Comparison of ENCODE assay signal across 8 mouse cellular contexts in genomic region chr9:96478071-96478888, GRCm38 (mm10). TPM values are rescaled to one million over a fixed set of nuclear protein-coding genes. Genes with fewer than 3 reads are reported as not detected.
DNase-seq lines count a peak whose midpoint lies in the region; ATAC-seq and TF ChIP-seq lines count a peak whose summit lies in the region.

Gene Rnf7, minus strand, starts transcription at chr9:96478675.

- WGBS in forebrain, embryonic 10.5 days: under 1% methylated on average over 74 of the region's 74 CpGs
- under 1% methylated on average over 74 of the region's 74 CpGs for WGBS in heart, embryonic 15.5 days
- under 1% methylated on average over 74 of the region's 74 CpGs for WGBS in liver, embryonic 14.5 days (ENCODE audit: insufficient replicate concordance)
- under 1% methylated on average over 71 of the region's 74 CpGs for WGBS in neural tube, embryonic 11.5 days
- WGBS in stomach, postnatal 0 days: 1% methylated on average over 73 of the region's 74 CpGs

- peak within 1 kb of the TSS; percentile 94 for H3K27ac ChIP-seq in forebrain, embryonic 10.5 days
- H3K27ac ChIP-seq in heart, embryonic 15.5 days: peak within 1 kb of the TSS; percentile 88
- no peak within 1 kb of the TSS; the same call in 1 of the 2 replicates for H3K27ac ChIP-seq in liver, embryonic 14.5 days
- H3K27ac ChIP-seq in neural tube, embryonic 11.5 days (ENCODE audit: low read depth, low read length): peak within 1 kb of the TSS; percentile 75
- peak within 1 kb of the TSS; percentile 85 for H3K27ac ChIP-seq in stomach, postnatal 0 days (replicated peaks)

- no peaks in the 10 kb centered on the region for H3K9me3 ChIP-seq in forebrain, embryonic 10.5 days
- H3K9me3 ChIP-seq in heart, embryonic 15.5 days (replicated peaks): no peaks in the 10 kb centered on the region
- H3K9me3 ChIP-seq in liver, embryonic 14.5 days (ENCODE audit: control insufficient read depth, low read length): no peaks in the 10 kb centered on the region
- H3K9me3 ChIP-seq in neural tube, embryonic 11.5 days (ENCODE audit: control insufficient read depth, low read length): no peaks in the 10 kb centered on the region
- no peaks in the 10 kb centered on the region for H3K9me3 ChIP-seq in stomach, postnatal 0 days (ENCODE audit: control insufficient read depth, low read length)

- ATAC-seq in heart, embryonic 15.5 days (replicated peaks; ENCODE audit: insufficient number of reproducible peaks, insufficient read depth, low FRiP score, low read depth): peak; percentile 97
- ATAC-seq in liver, embryonic 14.5 days (ENCODE audit: insufficient read depth): peak; percentile 99
- ATAC-seq in neural tube, embryonic 11.5 days (ENCODE audit: insufficient read depth, low FRiP score, low TSS enrichment): peak; percentile 98
- ATAC-seq in stomach, postnatal 0 days (ENCODE audit: low FRiP score, low TSS enrichment): peak; percentile 99

- H3K4me3 ChIP-seq in forebrain, embryonic 10.5 days: peak within 1 kb of the TSS; percentile 94
- H3K4me3 ChIP-seq in heart, embryonic 15.5 days: peak within 1 kb of the TSS; percentile 88
- H3K4me3 ChIP-seq in liver, embryonic 14.5 days (ENCODE audit: insufficient read depth in 1 of 2, low read depth in 2 of 2, low read length in 2 of 2): peak within 1 kb of the TSS; percentile 88 to 93
- H3K4me3 ChIP-seq in neural tube, embryonic 11.5 days (ENCODE audit: low read depth, low read length): peak within 1 kb of the TSS; percentile 76
- H3K4me3 ChIP-seq in stomach, postnatal 0 days (ENCODE audit: low read depth, low read length): peak within 1 kb of the TSS; percentile 73

- peak; percentile 93 to 95 for DNase-seq in CD8-positive naive resting alpha-beta T cell, adult 2 months (ENCODE audit: low read depth in 2 of 2, low spot score in 2 of 2)
- DNase-seq in c-Kit-positive CD71-negative TER-119-negative erythroid progenitor cells, embryonic 14.5 days (ENCODE audit: low read depth): peak; percentile 90
- DNase-seq in forebrain, embryonic 10.5 days (ENCODE audit: extremely low spot score, low spot score): peak; percentile 98
- peak; percentile 100 for DNase-seq in kidney, postnatal 25 days
- DNase-seq in liver, embryonic 14.5 days (ENCODE audit: low read depth in 3 of 3, low spot score in 3 of 3): peak; percentile 85 to 91 (median 88)
- DNase-seq in neural tube, embryonic 11.5 days (ENCODE audit: low spot score): peak; percentile 98
- peak; percentile 99 for DNase-seq in stomach, postnatal 0 days (ENCODE audit: low spot score)

- peak within 1 kb of the TSS; percentile 76 for H3K4me2 ChIP-seq in heart, embryonic 15.5 days
- peak within 1 kb of the TSS; percentile 96 for H3K4me2 ChIP-seq in liver, embryonic 14.5 days (ENCODE audit: low read depth)
- H3K4me2 ChIP-seq in neural tube, embryonic 11.5 days (ENCODE audit: low read depth): peak within 1 kb of the TSS; percentile 89
- H3K4me2 ChIP-seq in stomach, postnatal 0 days (replicated peaks; ENCODE audit: low read depth): peak within 1 kb of the TSS; percentile 74

- TF ChIP-seq EP300 in liver, embryonic 14.5 days (IDR thresholded peaks at IDR 0.05; ENCODE audit: low read depth): no peak
- TF ChIP-seq EP300 in stomach, postnatal 0 days (optimal IDR thresholded peaks at IDR 0.05): peak; percentile 32

- H3K36me3 ChIP-seq in forebrain, embryonic 10.5 days (replicated peaks): peaks cover 33% of the 10 kb centered on the region
- peaks cover 6% of the 10 kb centered on the region; the same call in 1 of the 2 replicates for H3K36me3 ChIP-seq in heart, embryonic 15.5 days
- no peaks in the 10 kb centered on the region; the same call in 1 of the 2 replicates for H3K36me3 ChIP-seq in liver, embryonic 14.5 days (replicated peaks; ENCODE audit: control insufficient read depth, insufficient read depth, low read depth)
- no peaks in the 10 kb centered on the region for H3K36me3 ChIP-seq in neural tube, embryonic 11.5 days (ENCODE audit: control insufficient read depth, insufficient read depth, low read length)
- H3K36me3 ChIP-seq in stomach, postnatal 0 days (ENCODE audit: control insufficient read depth, insufficient read depth, low read length): peaks cover 3% of the 10 kb centered on the region; the same call in 1 of the 2 replicates

- H3K9ac ChIP-seq in heart, embryonic 15.5 days: peak within 1 kb of the TSS; percentile 76
- peak within 1 kb of the TSS; percentile 90 for H3K9ac ChIP-seq in liver, embryonic 14.5 days (replicated peaks)
- peak within 1 kb of the TSS; percentile 81 for H3K9ac ChIP-seq in neural tube, embryonic 11.5 days (ENCODE audit: low read length)
- peak within 1 kb of the TSS; percentile 78 for H3K9ac ChIP-seq in stomach, postnatal 0 days (ENCODE audit: low read length)

- no peak for TF ChIP-seq CTCF in liver, embryonic 14.5 days (IDR thresholded peaks at IDR 0.05; ENCODE audit: low read depth)
- TF ChIP-seq CTCF in stomach, postnatal 0 days (IDR thresholded peaks at IDR 0.05; ENCODE audit: low read depth): no peak

- peaks cover 24% of the 10 kb centered on the region for H3K4me1 ChIP-seq in forebrain, embryonic 10.5 days
- H3K4me1 ChIP-seq in heart, embryonic 15.5 days (replicated peaks): peaks cover 17% of the 10 kb centered on the region
- peaks cover 7 to 11% of the 10 kb centered on the region in 2 experiments for H3K4me1 ChIP-seq in liver, embryonic 14.5 days (replicated peaks; ENCODE audit: control insufficient read depth in 2 of 2, insufficient read depth in 2 of 2, low read length in 1 of 2)
- H3K4me1 ChIP-seq in neural tube, embryonic 11.5 days (ENCODE audit: control insufficient read depth, insufficient read depth, low read length): peaks cover 6% of the 10 kb centered on the region
- H3K4me1 ChIP-seq in stomach, postnatal 0 days (replicated peaks; ENCODE audit: control insufficient read depth, insufficient read depth): 0 out of 2 replicates have a peak, but pooled peaks cover 4% of the 10 kb centered on the region

- peaks cover 5% of the 10 kb centered on the region; the same call in 1 of the 2 replicates for H3K27me3 ChIP-seq in forebrain, embryonic 10.5 days (ENCODE audit: poor library complexity, severe bottlenecking)
- no peaks in the 10 kb centered on the region for H3K27me3 ChIP-seq in heart, embryonic 15.5 days
- no peaks in the 10 kb centered on the region for H3K27me3 ChIP-seq in liver, embryonic 14.5 days (ENCODE audit: control insufficient read depth, insufficient read depth, low read length)
- no peaks in the 10 kb centered on the region for H3K27me3 ChIP-seq in neural tube, embryonic 11.5 days (ENCODE audit: control insufficient read depth, insufficient read depth, low read length)
- H3K27me3 ChIP-seq in stomach, postnatal 0 days (ENCODE audit: control insufficient read depth, insufficient read depth, low read length): no peaks in the 10 kb centered on the region

RNA-seq across cellular contexts. Expression of gene Rnf7, which starts in this region (rescaled TPM):
- 269 and 273 TPM in 2 replicates for polyA plus RNA-seq in forebrain, embryonic 10.5 days (2016; fragmentation: Nextera tagmentation; extraction: Ambion mirVana)
- 170 and 186 TPM in 2 replicates for polyA plus RNA-seq in heart, embryonic 15.5 days (2015; fragmentation: Nextera tagmentation; extraction: Ambion mirVana)
- 64.2 and 110 TPM in 2 replicates for polyA plus RNA-seq in liver, embryonic 14.5 days (2012; rRNA removed)
- 78.6 and 82.3 TPM in 2 replicates for polyA plus RNA-seq in liver, embryonic 14.5 days (2014; fragmentation: Nextera tagmentation; extraction: Ambion mirVana)
- polyA plus RNA-seq in neural tube, embryonic 11.5 days (2014; fragmentation: Nextera tagmentation; extraction: Ambion mirVana): 265 and 278 TPM in 2 replicates
- polyA plus RNA-seq in stomach, postnatal 0 days (2015; fragmentation: Nextera tagmentation; extraction: Ambion mirVana): 163 and 169 TPM in 2 replicates
